In genomic region chr19:43155582-43155981, GRCm38 (mm10) we compare ENCODE assay signal across 19 mouse cellular contexts.
DNase-seq lines count a peak whose midpoint lies in the region; ATAC-seq and TF ChIP-seq lines count a peak whose summit lies in the region.
"Had no signal": no experiment of that assay in that cellular context is flagged by ENCODE, and none has a peak within 500 bp of the region (broad histone marks: within the 10 kb centered on the region; RNA-seq: fewer than 3 reads in every experiment).

No protein-coding gene starts in this region.

- H3K36me3 ChIP-seq in embryonic facial prominence, embryonic 14.5 days (ENCODE audit: control insufficient read depth, insufficient read depth, low read length): no peaks in the 10 kb centered on the region
- H3K36me3 ChIP-seq in hindbrain, embryonic 12.5 days: no peaks in the 10 kb centered on the region
- H3K36me3 ChIP-seq in liver, postnatal 0 days (replicated peaks; ENCODE audit: insufficient read depth, low read length): no peaks in the 10 kb centered on the region
- H3K36me3 ChIP-seq: hindbrain, embryonic 15.5 days; limb, embryonic 13.5 days; midbrain, embryonic 15.5 days had no signal

- intact Hi-C loops in heart, postnatal 10 days (cut with DNase I): no loop called here

- WGBS in embryonic facial prominence, embryonic 14.5 days: 64% methylated on average over 5 of the region's 5 CpGs
- 80% methylated on average over 5 of the region's 5 CpGs for WGBS in hindbrain, embryonic 12.5 days
- WGBS in liver, postnatal 0 days (ENCODE audit: insufficient replicate concordance): 88% methylated on average over 5 of the region's 5 CpGs

- no peak overlapping the region for H3K27ac ChIP-seq in embryonic facial prominence, embryonic 14.5 days (replicated peaks; ENCODE audit: low read depth, low read length)
- H3K27ac ChIP-seq in hindbrain, embryonic 12.5 days: no peak overlapping the region
- H3K27ac ChIP-seq in liver, postnatal 0 days (ENCODE audit: low read depth): no peak overlapping the region
- H3K27ac ChIP-seq: hindbrain, embryonic 15.5 days; limb, embryonic 13.5 days; liver, embryonic 14.5 days; midbrain, embryonic 15.5 days had no signal

- H3K4me3 ChIP-seq in embryonic facial prominence, embryonic 14.5 days (ENCODE audit: low read depth, low read length): no peak overlapping the region
- no peak overlapping the region for H3K4me3 ChIP-seq in hindbrain, embryonic 12.5 days
- H3K4me3 ChIP-seq in liver, postnatal 0 days (ENCODE audit: low read depth, low read length): no peak overlapping the region
- H3K4me3 ChIP-seq: erythroblast, embryonic 14.5 days; hindbrain, embryonic 15.5 days; limb, embryonic 13.5 days; megakaryocyte, embryonic 14.5 days; midbrain, embryonic 15.5 days had no signal

- TF ChIP-seq CTCF in liver, postnatal 0 days (IDR thresholded peaks at IDR 0.05; ENCODE audit: low read depth): no peak

- peaks cover 6% of the 10 kb centered on the region; the same call in 1 of the 2 replicates for H3K4me1 ChIP-seq in embryonic facial prominence, embryonic 14.5 days (ENCODE audit: control insufficient read depth, insufficient read depth, low read length)
- H3K4me1 ChIP-seq in hindbrain, embryonic 12.5 days: no peaks in the 10 kb centered on the region
- no peaks in the 10 kb centered on the region for H3K4me1 ChIP-seq in liver, postnatal 0 days (ENCODE audit: insufficient read depth)
- H3K4me1 ChIP-seq: hindbrain, embryonic 15.5 days; megakaryocyte, embryonic 14.5 days; midbrain, embryonic 15.5 days had no signal

- TF ChIP-seq EP300 in liver, postnatal 0 days (IDR thresholded peaks at IDR 0.05; ENCODE audit: low read depth): no peak

- H3K9me3 ChIP-seq in embryonic facial prominence, embryonic 14.5 days (ENCODE audit: control insufficient read depth, low read length): no peaks in the 10 kb centered on the region
- no peaks in the 10 kb centered on the region for H3K9me3 ChIP-seq in hindbrain, embryonic 12.5 days (replicated peaks)
- H3K9me3 ChIP-seq in liver, postnatal 0 days (ENCODE audit: low read length): no peaks in the 10 kb centered on the region
- H3K9me3 ChIP-seq: hindbrain, embryonic 15.5 days; limb, embryonic 13.5 days; megakaryocyte, embryonic 14.5 days; midbrain, embryonic 15.5 days had no signal

- H3K9ac ChIP-seq in embryonic facial prominence, embryonic 14.5 days (ENCODE audit: low read depth, low read length): no peak overlapping the region
- no peak overlapping the region for H3K9ac ChIP-seq in hindbrain, embryonic 12.5 days
- no peak overlapping the region for H3K9ac ChIP-seq in liver, postnatal 0 days (replicated peaks)
- H3K9ac ChIP-seq: hindbrain, embryonic 15.5 days; limb, embryonic 13.5 days; liver, embryonic 14.5 days; midbrain, embryonic 15.5 days had no signal

- H3K4me2 ChIP-seq in embryonic facial prominence, embryonic 14.5 days (ENCODE audit: low read depth, low read length): 0 out of 2 replicates have a peak overlapping the region, but pooled peaks have one; percentile 1
- H3K4me2 ChIP-seq in hindbrain, embryonic 12.5 days (replicated peaks): no peak overlapping the region
- no peak overlapping the region for H3K4me2 ChIP-seq in liver, postnatal 0 days (ENCODE audit: low read depth, low read length)
- H3K4me2 ChIP-seq: hindbrain, embryonic 15.5 days; limb, embryonic 13.5 days; midbrain, embryonic 15.5 days had no signal

- no peaks in the 10 kb centered on the region for H3K27me3 ChIP-seq in embryonic facial prominence, embryonic 14.5 days (replicated peaks; ENCODE audit: control insufficient read depth, insufficient read depth, low read length)
- no peaks in the 10 kb centered on the region for H3K27me3 ChIP-seq in hindbrain, embryonic 12.5 days
- no peaks in the 10 kb centered on the region for H3K27me3 ChIP-seq in liver, postnatal 0 days (ENCODE audit: insufficient read depth, low read length)
- H3K27me3 ChIP-seq: hindbrain, embryonic 15.5 days; limb, embryonic 13.5 days; midbrain, embryonic 15.5 days had no signal

- no peak for ATAC-seq in embryonic facial prominence, embryonic 14.5 days (ENCODE audit: low read depth)
- no peak for ATAC-seq in monocyte, adult 5-6 weeks (replicated peaks; ENCODE audit: insufficient number of reproducible peaks, low FRiP score, low TSS enrichment, poor library complexity, severe bottlenecking)
- no peak for ATAC-seq in hindbrain, embryonic 12.5 days (ENCODE audit: low FRiP score)
- ATAC-seq in liver, postnatal 0 days: no peak
- ATAC-seq: forebrain, embryonic 14.5 days; midbrain, embryonic 15.5 days had no signal

- peak; percentile 7 to 29 for DNase-seq in heart, adult 18-20 months
- DNase-seq in heart, postnatal 4 days: no peak
- peak; percentile 54 for DNase-seq in embryonic facial prominence, embryonic 14.5 days (ENCODE audit: low spot score)
- peak; percentile 45 to 57 for DNase-seq in heart, postnatal 10 days
- peak; percentile 25 for DNase-seq in skeletal muscle tissue, adult 2 months (ENCODE audit: low read depth, low spot score)
- no peak for DNase-seq in liver, postnatal 0 days
- DNase-seq: adrenal gland, adult 2 months; cerebellum, adult 9-11 months; kidney, adult 8-10 months; kidney, postnatal 25 days had no signal

Comparison
In these comparisons a context has a peak if more than half of its experiments do, and no peak if none do; other contexts are left out.
1. DNase-seq: peak in heart, adult 18-20 months (2 of 2), embryonic facial prominence, embryonic 14.5 days (single experiment), heart, postnatal 10 days (2 of 2) and skeletal muscle tissue, adult 2 months (single experiment); none in heart, postnatal 4 days (single experiment) and liver, postnatal 0 days (single experiment).